Mouse (Mus musculus) heart, adult 2 months (tissue): ENCODE results near the gene Rps6ka5.

Experiments
- CTCF ChIP-seq: fragments of 200-600 bp; IDR thresholded peaks from 2 replicates; pipeline ENCODE4 v1.8.1; 2022; ENCODE audit warnings: antibody characterized with exemption, mild to moderate bottlenecking, moderate library complexity
- EP300 ChIP-seq: fragments of 200-500 bp; IDR thresholded peaks from 2 replicates; pipeline ENCODE4 v1.6.1; 2011; ENCODE audit warnings: low read depth, low read length, control low read depth; ENCODE audit not compliant: insufficient read depth
- POLR2A ChIP-seq: fragments of 200-500 bp; IDR thresholded peaks from 2 replicates; pipeline ENCODE4 v1.6.1; 2011; ENCODE audit warnings: mild to moderate bottlenecking, low read depth, low read length, control low read depth; ENCODE audit not compliant: insufficient read depth

- no peak for TF ChIP-seq POLR2A
- no peak for TF ChIP-seq CTCF
- no peak for TF ChIP-seq EP300
These were observed 43.1 kb upstream of the Rps6ka5 start for GRCm38 (mm10) chr12:100769871-100770270.
